Mouse (Mus musculus) ES-Bruce4 (cell line): Measurements from ENCODE around the gene Trpv4. TPM values are rescaled to one million over a fixed set of nuclear protein-coding genes. Genes with fewer than 3 reads are reported as not detected.

Experiments used
- H3K27ac ChIP-seq: 2 replicates; pipeline ENCODE4 v1.5.1; 2012; ENCODE audit warnings: low read length, inconsistent platforms; ENCODE audit not compliant: insufficient read depth
- H3K27me3 ChIP-seq: 2 replicates; pipeline ENCODE4 v1.6.1; 2012; ENCODE audit warnings: mild to moderate bottlenecking, low read length, inconsistent platforms; ENCODE audit not compliant: control insufficient read depth, poor library complexity, insufficient read depth, severe bottlenecking
- H3K36me3 ChIP-seq: 2 replicates; pipeline ENCODE4 v1.6.1; 2012; ENCODE audit warnings: inconsistent platforms, mild to moderate bottlenecking, low read length, moderate library complexity; ENCODE audit not compliant: control insufficient read depth, poor library complexity, insufficient read depth, severe bottlenecking
- H3K4me1 ChIP-seq: one replicate; pipeline ENCODE4 v1.8.1; 2011; ENCODE audit warnings: low read length; ENCODE audit not compliant: control insufficient read depth, insufficient read depth
- H3K4me3 ChIP-seq: 2 replicates; pipeline ENCODE4 v1.5.1; 2011; ENCODE audit warnings: low read depth, mild to moderate bottlenecking, low read length
- H3K9ac ChIP-seq: 2 replicates; pipeline ENCODE4 v1.6.1; 2012; ENCODE audit warnings: low read depth, mild to moderate bottlenecking, inconsistent platforms; ENCODE audit not compliant: poor library complexity, severe bottlenecking
- H3K9me3 ChIP-seq: replicated peaks from 2 replicates; pipeline ENCODE4 v1.6.1; 2012; ENCODE audit warnings: mild to moderate bottlenecking, low read length, inconsistent platforms; ENCODE audit not compliant: control insufficient read depth, poor library complexity, insufficient read depth, severe bottlenecking
- CTCF ChIP-seq: IDR thresholded peaks from one replicate; pipeline ENCODE4 v1.8.1; 2011; ENCODE audit warnings: low read depth, low read length
- EP300 ChIP-seq: IDR thresholded peaks from 2 replicates; pipeline ENCODE4 v1.6.1; 2011; ENCODE audit warnings: low read depth, low read length; ENCODE audit not compliant: insufficient read depth
- POLR2A ChIP-seq: IDR thresholded peaks from one replicate; pipeline ENCODE4 v1.8.1; 2011; ENCODE audit warnings: low read length; ENCODE audit not compliant: insufficient read depth
- polyA plus RNA-seq: library from polyadenylated mRNA; stranded (reverse); fragments of >200 nt; gene quantifications from 2 replicates; pipeline ENCODE4 v1.2.4, GENCODE M21; 2011; ENCODE audit warnings: low read depth; ENCODE audit not compliant: missing spikeins, insufficient read depth, insufficient read length

Gene Trpv4
- polyA plus RNA-seq, 1 experiment: 4.2 TPM

GRCm38 (mm10) chr5:114687901-114688300 lies 29.7 kb upstream of the Trpv4 start:
- Histone ChIP-seq H3K9ac (no peak overlapping the region), H3K4me3 (no peak overlapping the region), H3K36me3 (no peaks in the 10 kb centered on the region), H3K27me3 (no peaks in the 10 kb centered on the region), H3K9me3 (no peaks in the 10 kb centered on the region), H3K4me1 (peaks cover 10% of the 10 kb centered on the region), H3K27ac (no peak overlapping the region)
- TF ChIP-seq CTCF: no peak
- no peak for TF ChIP-seq EP300
- no peak for TF ChIP-seq POLR2A

- H3K36me3 ChIP-seq: no peaks in the 10 kb centered on the region
- H3K27me3 ChIP-seq: no peaks in the 10 kb centered on the region
- TF ChIP-seq EP300 (no peak), CTCF (no peak), POLR2A (no peak)
- H3K27ac ChIP-seq: no peak overlapping the region
- H3K9ac ChIP-seq: no peak overlapping the region
- peaks cover 10% of the 10 kb centered on the region for H3K4me1 ChIP-seq
- no peak overlapping the region for H3K4me3 ChIP-seq
- no peaks in the 10 kb centered on the region for H3K9me3 ChIP-seq
These were observed 28.5 kb upstream of the Trpv4 start for GRCm38 (mm10) chr5:114686726-114687210.

GRCm38 (mm10) chr5:114685986-114686385 lies 27.8 kb upstream of the Trpv4 start:
- Histone ChIP-seq H3K36me3 (no peaks in the 10 kb centered on the region), H3K9ac (no peak overlapping the region), H3K4me3 (no peak overlapping the region), H3K9me3 (no peaks in the 10 kb centered on the region), H3K27ac (no peak overlapping the region), H3K4me1 (peaks cover 10% of the 10 kb centered on the region), H3K27me3 (no peaks in the 10 kb centered on the region)
- no peak for TF ChIP-seq CTCF
- no peak for TF ChIP-seq EP300
- no peak for TF ChIP-seq POLR2A

- H3K9ac ChIP-seq: no peak overlapping the region
- H3K4me1 ChIP-seq: no peaks in the 10 kb centered on the region
- no peaks in the 10 kb centered on the region for H3K36me3 ChIP-seq
- H3K4me3 ChIP-seq: no peak overlapping the region
- H3K27me3 ChIP-seq: no peaks in the 10 kb centered on the region
- no peaks in the 10 kb centered on the region for H3K9me3 ChIP-seq
- no peak for TF ChIP-seq CTCF
- no peak overlapping the region for H3K27ac ChIP-seq
These were observed 23.5 kb upstream of the Trpv4 start for GRCm38 (mm10) chr5:114681717-114682116.

- H3K27me3 ChIP-seq: no peaks in the 10 kb centered on the region
- TF ChIP-seq POLR2A (no peak), EP300 (no peak), CTCF (no peak)
- no peak overlapping the region for H3K4me3 ChIP-seq
- H3K4me1 ChIP-seq: no peaks in the 10 kb centered on the region
- H3K9me3 ChIP-seq: no peaks in the 10 kb centered on the region
- no peak overlapping the region for H3K9ac ChIP-seq
- no peak overlapping the region for H3K27ac ChIP-seq
- no peaks in the 10 kb centered on the region for H3K36me3 ChIP-seq
These were observed 22.6 kb upstream of the Trpv4 start for GRCm38 (mm10) chr5:114680676-114681285.

- H3K4me1 ChIP-seq: peaks cover 4% of the 10 kb centered on the region
These were observed 21.8 kb upstream of the Trpv4 start for GRCm38 (mm10) chr5:114679841-114680591.

More at GRCm38 (mm10) chr5:114679841-114680591, 21.8 kb upstream of the Trpv4 start:
- Histone ChIP-seq H3K4me3 (no peak overlapping the region), H3K9ac (no peak overlapping the region), H3K27me3 (no peaks in the 10 kb centered on the region), H3K36me3 (no peaks in the 10 kb centered on the region), H3K27ac (no peak overlapping the region), H3K9me3 (no peaks in the 10 kb centered on the region)
- TF ChIP-seq EP300: no peak
- TF ChIP-seq CTCF: no peak
- no peak for TF ChIP-seq POLR2A
